ENCODE assay signal across 26 mouse cellular contexts in the genomic region with DNA sequence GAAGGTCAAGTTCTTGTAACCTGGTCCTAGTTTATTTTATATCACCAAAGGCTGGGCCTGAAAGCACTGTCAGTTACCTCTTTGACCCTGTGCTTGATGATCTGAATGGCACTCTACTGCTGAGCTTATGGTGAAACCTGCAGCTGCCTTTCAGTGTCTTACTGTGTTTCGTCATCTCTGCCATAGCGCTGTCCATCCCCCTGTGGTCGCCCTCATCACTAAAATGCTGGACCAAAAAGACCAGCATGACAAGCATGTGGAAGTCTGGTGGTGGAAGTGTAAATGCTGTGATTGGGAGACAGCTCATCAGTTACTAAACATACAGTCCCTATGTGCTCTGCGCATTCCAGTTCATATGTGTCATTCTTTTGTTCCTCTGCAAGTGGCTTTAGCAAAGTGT. TPM values are rescaled to one million over a fixed set of nuclear protein-coding genes. Genes with fewer than 3 reads are reported as not detected.
DNase-seq lines count a peak whose midpoint lies in the region; ATAC-seq and TF ChIP-seq lines count a peak whose summit lies in the region.
"Had no signal": no experiment of that assay in that cellular context is flagged by ENCODE, and none has a peak within 500 bp of the region (broad histone marks: within the 10 kb centered on the region; RNA-seq: fewer than 3 reads in every experiment).

No protein-coding gene starts in this region.

- peak overlapping the region; percentile 22; the same call in 1 of the 2 replicates for H3K27ac ChIP-seq in spleen, adult 2 months (ENCODE audit: insufficient read depth, low read length)
- H3K27ac ChIP-seq in embryonic fibroblast, embryonic 13.5 days (ENCODE audit: insufficient read depth, low read length) = peak overlapping the region; percentile 54
- no peak overlapping the region for H3K27ac ChIP-seq in intestine, embryonic 16.5 days (ENCODE audit: low read length)
- H3K27ac ChIP-seq: embryonic facial prominence, embryonic 10.5 days; embryonic facial prominence, embryonic 13.5 days; forebrain, embryonic 10.5 days; forebrain, embryonic 13.5 days; gastrocnemius, adult 2 months; hindbrain, embryonic 12.5 days; hindbrain, embryonic 15.5 days had no signal

- 90% methylated on average over 4 of the region's 4 CpGs for WGBS in spleen, adult 2 months
- 94% methylated on average over 4 of the region's 4 CpGs for WGBS in intestine, embryonic 16.5 days

- TF ChIP-seq CTCF in spleen, adult 2 months (IDR thresholded peaks at IDR 0.05; ENCODE audit: extremely low read depth, insufficient read depth, insufficient read length, insufficient replicate concordance) = no peak
- TF ChIP-seq CTCF in embryonic fibroblast, embryonic 13.5 days (IDR thresholded peaks at IDR 0.05; ENCODE audit: borderline replicate concordance, insufficient read depth, low read length) = no peak

- H3K27me3 ChIP-seq in spleen, adult 2 months (ENCODE audit: control insufficient read depth, insufficient read depth, low read length) = no peaks in the 10 kb centered on the region
- H3K27me3 ChIP-seq in intestine, embryonic 16.5 days (replicated peaks; ENCODE audit: control insufficient read depth, insufficient read depth, low read length) = no peaks in the 10 kb centered on the region
- H3K27me3 ChIP-seq: embryonic facial prominence, embryonic 13.5 days; forebrain, embryonic 13.5 days; hindbrain, embryonic 12.5 days; hindbrain, embryonic 15.5 days had no signal

- no peak for TF ChIP-seq POLR2A in spleen, adult 2 months (IDR thresholded peaks at IDR 0.05; ENCODE audit: low read depth, low read length)
- TF ChIP-seq POLR2A in embryonic fibroblast, embryonic 13.5 days (IDR thresholded peaks at IDR 0.05; ENCODE audit: low read depth, low read length) = no peak

- H3K36me3 ChIP-seq in spleen, adult 2 months (ENCODE audit: control insufficient read depth, insufficient read depth, low read length) = no peaks in the 10 kb centered on the region
- 0 out of 2 replicates have a peak, but pooled peaks cover 4% of the 10 kb centered on the region for H3K36me3 ChIP-seq in intestine, embryonic 16.5 days (ENCODE audit: control insufficient read depth, insufficient read depth, low read length)
- H3K36me3 ChIP-seq: hindbrain, embryonic 15.5 days had no signal

- H3K4me1 ChIP-seq in spleen, adult 2 months (ENCODE audit: control insufficient read depth, insufficient read depth, insufficient read length) = peaks cover 21% of the 10 kb centered on the region
- H3K4me1 ChIP-seq in embryonic fibroblast, embryonic 13.5 days (ENCODE audit: control insufficient read depth, insufficient read depth, low read length) = peaks cover 18% of the 10 kb centered on the region
- H3K4me1 ChIP-seq in intestine, embryonic 16.5 days (ENCODE audit: control insufficient read depth, insufficient read depth, low read length) = peaks cover 14% of the 10 kb centered on the region
- H3K4me1 ChIP-seq: forebrain, embryonic 10.5 days had no signal

- DNase-seq in spleen, adult 2 months (ENCODE audit: low read depth in 1 of 2, low spot score in 2 of 2) = no peak
- no peak for DNase-seq in spleen, postnatal 36 days (ENCODE audit: low spot score in 2 of 2)
- DNase-seq in ES-CJ7 (ENCODE audit: low read depth, low spot score) = peak; percentile 21
- no peak for DNase-seq in left cerebral cortex, adult 18-20 months (ENCODE audit: low spot score in 2 of 2)
- DNase-seq in embryo, embryonic 11 days = no peak
- DNase-seq: adrenal gland, adult 8-10 months; adrenal gland, postnatal 25 days; cerebellum, adult 18-20 months; cerebellum, adult 9-10 months; cerebellum, postnatal 14 days; gastrocnemius, adult 2 months; gastrocnemius, postnatal 25 days; heart, adult 11 months; kidney, adult 11 months had no signal

- H3K4me3 ChIP-seq in spleen, adult 2 months (ENCODE audit: extremely low read depth, insufficient read depth, insufficient read length) = no peak overlapping the region
- no peak overlapping the region for H3K4me3 ChIP-seq in embryonic fibroblast, embryonic 13.5 days (ENCODE audit: insufficient read depth, low read length)
- H3K4me3 ChIP-seq in intestine, embryonic 16.5 days (ENCODE audit: low read length) = no peak overlapping the region
- H3K4me3 ChIP-seq: embryonic facial prominence, embryonic 10.5 days; embryonic facial prominence, embryonic 13.5 days; forebrain, embryonic 10.5 days; forebrain, embryonic 13.5 days; gastrocnemius, adult 2 months; hindbrain, embryonic 12.5 days; hindbrain, embryonic 15.5 days had no signal

- no peak overlapping the region for H3K4me2 ChIP-seq in intestine, embryonic 16.5 days (ENCODE audit: low read depth, low read length)
- H3K4me2 ChIP-seq: embryonic facial prominence, embryonic 13.5 days; forebrain, embryonic 13.5 days; heart, embryonic 11.5 days; hindbrain, embryonic 12.5 days; hindbrain, embryonic 15.5 days had no signal

- no peaks in the 10 kb centered on the region for H3K9me3 ChIP-seq in intestine, embryonic 16.5 days (ENCODE audit: control insufficient read depth, low read length)
- H3K9me3 ChIP-seq: hindbrain, embryonic 15.5 days had no signal

- ATAC-seq in monocyte, adult 5-6 weeks (replicated peaks; ENCODE audit: insufficient number of reproducible peaks, low FRiP score, low TSS enrichment, poor library complexity, severe bottlenecking) = 0 out of 2 replicates have a peak, but pooled peaks have one; percentile 27
- ATAC-seq in intestine, embryonic 16.5 days = no peak
- ATAC-seq: activated CD4-positive, CD25-positive, alpha-beta regulatory T cell, adult 4 months; forebrain, embryonic 13.5 days; forebrain, embryonic 16.5 days had no signal

- no peak overlapping the region for H3K9ac ChIP-seq in intestine, embryonic 16.5 days (ENCODE audit: low read depth, low read length)
- H3K9ac ChIP-seq: embryonic facial prominence, embryonic 13.5 days; forebrain, embryonic 13.5 days; hindbrain, embryonic 12.5 days; hindbrain, embryonic 15.5 days had no signal

RNA-seq across cellular contexts. Expression of gene Wdr92, which starts 9.6 kb away (rescaled TPM):
- 3.5 and 4.5 TPM in 2 replicates for polyA plus RNA-seq in spleen, adult 2 months (2012; rRNA removed)
- polyA plus RNA-seq in embryonic fibroblast, embryonic 13.5 days (2011; ENCODE audit: insufficient read length, low read depth, missing spikeins) = 19.9 and 20.3 TPM in 2 replicates
- total RNA-seq in monocyte, adult 5-6 weeks (2017) = 4.7 to 20.4 TPM (median 6.3 TPM) in 3 replicates
- 10 to 100 TPM in 1 of 2 experiments, 1 to 10 TPM in 1; 9.2 to 10.0 TPM for total RNA-seq in left cerebral cortex, adult 18-20 months (2021)
- 23.9 and 25.3 TPM in 2 replicates for polyA plus RNA-seq in intestine, embryonic 16.5 days (2015; fragmentation: Nextera tagmentation; extraction: Ambion mirVana)

RNA-seq across cellular contexts. Expression of gene Ppp3r1, which starts 13.2 kb away (rescaled TPM):
- 25.6 and 29.7 TPM in 2 replicates for polyA plus RNA-seq in spleen, adult 2 months (2012; rRNA removed)
- 135 and 153 TPM in 2 replicates for polyA plus RNA-seq in embryonic fibroblast, embryonic 13.5 days (2011; ENCODE audit: insufficient read length, low read depth, missing spikeins)
- total RNA-seq in monocyte, adult 5-6 weeks (2017) = 103 to 132 TPM (median 125 TPM) in 3 replicates
- 100 to 1,000 TPM; 724 to 738 TPM for total RNA-seq in left cerebral cortex, adult 18-20 months (2021)
- polyA plus RNA-seq in intestine, embryonic 16.5 days (2015; fragmentation: Nextera tagmentation; extraction: Ambion mirVana) = 88.2 and 90.5 TPM in 2 replicates

RNA-seq across cellular contexts. Expression of gene Pno1, which starts 39.1 kb away (rescaled TPM):
- 1.7 and 1.8 TPM in 2 replicates for polyA plus RNA-seq in spleen, adult 2 months (2012; rRNA removed)
- polyA plus RNA-seq in embryonic fibroblast, embryonic 13.5 days (2011; ENCODE audit: insufficient read length, low read depth, missing spikeins) = 60.2 and 67.2 TPM in 2 replicates
- total RNA-seq in monocyte, adult 5-6 weeks (2017) = 39.8 to 46.5 TPM (median 44.2 TPM) in 3 replicates
- 10 to 100 TPM; 24.2 to 24.9 TPM for total RNA-seq in left cerebral cortex, adult 18-20 months (2021)
- 66.9 and 76.8 TPM in 2 replicates for polyA plus RNA-seq in intestine, embryonic 16.5 days (2015; fragmentation: Nextera tagmentation; extraction: Ambion mirVana)

Comparison
In these comparisons a context has a peak if more than half of its experiments do, and no peak if none do; other contexts are left out.
1. RNA of gene Pno1, which starts 39.1 kb away (polyA plus RNA-seq): 66.9 to 76.8 TPM in intestine, embryonic 16.5 days and 60.2 to 67.2 TPM in embryonic fibroblast, embryonic 13.5 days; 1.7 to 1.8 TPM in spleen, adult 2 months; every median in the first group is over 10 times any median in the second.